Mouse (Mus musculus) lung, postnatal 14 days (tissue): ENCODE data around the gene Amz1.

Experiments
- DNase-seq: peaks from one replicate; pipeline ENCODE4 v3.0.0; 2021

Amz1 gene

GRCm38 (mm10) chr5:140723822-140724221, at the start of gene Amz1:
Amz1 (plus strand) TSS chr5:140724127.
- no peak for DNase-seq

GRCm38 (mm10) chr5:140675079-140675478, 48.8 kb upstream of the Amz1 start:
- no peak for DNase-seq

- DNase-seq, result no peak
These were observed 48.3 kb upstream of the Amz1 start for GRCm38 (mm10) chr5:140675640-140676039.

- DNase-seq, result no peak
These were observed 46.8 kb upstream of the Amz1 start for GRCm38 (mm10) chr5:140677137-140677536.

GRCm38 (mm10) chr5:140680051-140680450, 43.9 kb upstream of the Amz1 start:
- no peak for DNase-seq

GRCm38 (mm10) chr5:140680950-140681349, 43.0 kb upstream of the Amz1 start:
- no peak for DNase-seq

GRCm38 (mm10) chr5:140682113-140682512, 41.8 kb upstream of the Amz1 start:
- DNase-seq, result no peak

GRCm38 (mm10) chr5:140684343-140685148, 39.4 kb upstream of the Amz1 start:
- peak; percentile 48 for DNase-seq

- DNase-seq, result peak; percentile 32
These were observed 35.5 kb upstream of the Amz1 start for GRCm38 (mm10) chr5:140688434-140688833.

- DNase-seq, result no peak
These were observed 27.9 kb upstream of the Amz1 start for GRCm38 (mm10) chr5:140695987-140696386.

- no peak for DNase-seq
These were observed 24.2 kb upstream of the Amz1 start for GRCm38 (mm10) chr5:140699776-140700175.

GRCm38 (mm10) chr5:140701661-140702060, 22.3 kb upstream of the Amz1 start:
- no peak for DNase-seq

GRCm38 (mm10) chr5:140702103-140702513, 21.8 kb upstream of the Amz1 start, which contains the start of gene Iqce:
Iqce (minus strand) TSS chr5:140702378.
- peak; percentile 97 for DNase-seq

GRCm38 (mm10) chr5:140702618-140703175, 21.2 kb upstream of the Amz1 start:
- DNase-seq, result no peak

- DNase-seq, result no peak
These were observed 20.2 kb upstream of the Amz1 start for GRCm38 (mm10) chr5:140703480-140704377.

GRCm38 (mm10) chr5:140704378-140705251, 19.3 kb upstream of the Amz1 start, which contains the start of gene Brat1:
Brat1 (plus strand) TSS chr5:140705011.
- DNase-seq, result peak; percentile 100

- DNase-seq, result no peak
These were observed 18.3 kb upstream of the Amz1 start for GRCm38 (mm10) chr5:140705501-140706171.

GRCm38 (mm10) chr5:140710315-140710714, 13.6 kb upstream of the Amz1 start:
- no peak for DNase-seq

GRCm38 (mm10) chr5:140711040-140711439, 12.9 kb upstream of the Amz1 start:
- no peak for DNase-seq

- no peak for DNase-seq
These were observed 3.2 kb upstream of the Amz1 start for GRCm38 (mm10) chr5:140720773-140721172.

GRCm38 (mm10) chr5:140722121-140722520, 1.8 kb upstream of the Amz1 start:
- DNase-seq, result no peak
